Mouse (Mus musculus) heart, postnatal 0 days (tissue): Measurements from ENCODE around the gene Zbtb5.
A peak's percentile ranks its signal among the peaks of the same experiment; 100 is the strongest.

Source experiments
- CTCF ChIP-seq: IDR thresholded peaks from 2 replicates; pipeline ENCODE4 v1.5.1; 2016; ENCODE audit warnings: antibody characterized with exemption, control low read depth, low read depth
- EP300 ChIP-seq: IDR thresholded peaks from 2 replicates; pipeline ENCODE4 v1.6.1; 2016; ENCODE audit warnings: antibody characterized with exemption, low read depth

DNA sequence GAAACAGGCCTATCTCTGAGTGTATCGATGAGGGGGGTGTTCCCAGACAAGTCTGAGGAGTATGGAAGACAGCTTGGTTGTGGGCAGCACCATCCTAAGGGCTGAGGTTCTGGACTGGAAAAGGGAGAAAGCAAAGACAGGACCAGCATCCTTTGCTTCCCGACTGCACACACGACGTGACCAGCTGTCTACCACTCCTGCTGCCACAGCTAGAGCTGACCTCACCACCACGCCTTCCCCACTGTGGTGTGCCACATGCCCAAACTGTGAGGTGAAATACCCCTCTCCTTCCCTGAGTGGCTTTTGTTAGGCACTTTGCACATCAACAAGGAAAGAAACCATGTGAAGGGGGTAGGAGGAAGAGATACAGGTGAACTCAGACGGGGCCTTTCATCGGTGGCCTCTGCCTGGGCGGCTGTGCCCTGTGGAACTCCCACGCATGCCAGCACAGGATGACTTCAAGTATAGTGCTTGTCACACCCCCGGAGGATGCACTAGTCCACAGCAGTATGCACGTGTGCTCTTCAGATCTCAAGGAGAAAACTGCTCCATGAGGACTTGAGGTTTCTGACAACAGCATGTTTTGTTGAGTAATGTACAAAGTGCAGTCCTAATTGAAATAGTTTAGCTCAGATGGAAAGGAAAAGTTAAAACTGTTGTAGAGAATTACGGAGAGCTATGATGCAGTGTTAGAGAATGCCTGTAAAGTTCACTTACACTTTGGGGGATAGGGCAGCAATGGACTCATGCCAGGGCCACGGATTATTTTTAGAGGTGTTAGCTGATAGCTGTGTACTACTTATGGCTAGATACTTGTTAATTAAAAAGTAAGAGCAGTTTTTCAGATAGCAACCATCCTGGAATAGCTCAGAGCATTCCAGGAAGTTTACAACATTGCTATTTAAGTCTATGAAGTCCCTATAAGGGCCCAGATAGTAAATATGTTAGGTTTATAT, 25.5 kb upstream of the Zbtb5 start:
- TF ChIP-seq CTCF (no peak), EP300 (peak; percentile 91)
